Mouse (Mus musculus) MEL (cell line): ENCODE data around the gene Slc30a10. TPM values are rescaled to one million over a fixed set of nuclear protein-coding genes. Genes with fewer than 3 reads are reported as not detected.

Experiments used
- DNase-seq: peaks from one replicate; pipeline ENCODE4 v3.0.0; 2011; ENCODE audit warnings: low read depth, low spot score
- H3K27ac ChIP-seq: 2 replicates; pipeline ENCODE4 v1.5.1; 2012; ENCODE audit warnings: low read depth, mild to moderate bottlenecking, control low read depth, low read length, moderate library complexity; ENCODE audit not compliant: control insufficient read depth
- H3K27me3 ChIP-seq, 2 experiments: fragments of 150-350 bp in 1 of 2; sonication (generic) in 1 of 2; 2 replicates each; pipeline ENCODE4 v1.6.1; 2012; ENCODE audit warnings: low read length in 2 of 2, mild to moderate bottlenecking in 2 of 2, improper control_type of control experiment in 1 of 2, moderate library complexity in 1 of 2; ENCODE audit not compliant: insufficient read depth in 2 of 2, control insufficient read depth in 1 of 2
- H3K36me3 ChIP-seq, 2 experiments: 2 replicates each; pipeline ENCODE4 v1.6.1; 2012 to 2014; ENCODE audit warnings: low read length in 2 of 2, improper control_type of control experiment in 1 of 2, inconsistent platforms in 1 of 2, mild to moderate bottlenecking in 1 of 2; ENCODE audit not compliant: insufficient read depth in 2 of 2, control insufficient read depth in 1 of 2
- H3K4me1 ChIP-seq, 2 experiments: fragments of 150-350 bp in 1 of 2; sonication (generic) in 1 of 2; 2 replicates each; pipeline ENCODE4 v1.6.1; 2012; ENCODE audit warnings: low read length in 2 of 2, improper control_type of control experiment in 1 of 2, mild to moderate bottlenecking in 1 of 2; ENCODE audit not compliant: insufficient read depth in 2 of 2, control insufficient read depth in 1 of 2
- H3K4me3 ChIP-seq, 2 experiments: fragments of 150-350 bp in 1 of 2; sonication (generic) in 1 of 2; 2 replicates each; pipeline ENCODE4 v1.5.1; 2012; ENCODE audit warnings: low read depth in 2 of 2, low read length in 2 of 2, mild to moderate bottlenecking in 2 of 2, moderate library complexity in 2 of 2, control low read depth in 1 of 2, improper control_type of control experiment in 1 of 2; ENCODE audit not compliant: control insufficient read depth in 1 of 2, insufficient read depth in 1 of 2
- H3K79me2 ChIP-seq: 2 replicates; pipeline ENCODE4 v1.6.1; 2012; ENCODE audit warnings: mild to moderate bottlenecking, low read length, moderate library complexity; ENCODE audit not compliant: control insufficient read depth, poor library complexity, insufficient read depth
- H3K9ac ChIP-seq: 2 replicates; pipeline ENCODE4 v1.6.1; 2012; ENCODE audit warnings: low read depth, mild to moderate bottlenecking, control low read depth, low read length, moderate library complexity; ENCODE audit not compliant: control insufficient read depth, poor library complexity, severe bottlenecking
- H3K9me3 ChIP-seq: fragments of 150-350 bp; sonication (generic); replicated peaks from 2 replicates; pipeline ENCODE4 v1.6.1; 2012; ENCODE audit warnings: mild to moderate bottlenecking, low read length, improper control_type of control experiment, moderate library complexity; ENCODE audit not compliant: insufficient read depth
- BHLHE40 ChIP-seq: IDR thresholded peaks from 2 replicates; pipeline ENCODE4 v1.6.1; 2012; ENCODE audit warnings: low read depth, mild to moderate bottlenecking, inconsistent platforms, low read length, improper control_type of control experiment, borderline replicate concordance
- CHD1 ChIP-seq: IDR thresholded peaks from 2 replicates; pipeline ENCODE4 v1.6.1; 2012; ENCODE audit warnings: low read depth, mild to moderate bottlenecking, inconsistent platforms, low read length, improper control_type of control experiment
- CHD2 ChIP-seq: IDR thresholded peaks from 2 replicates; pipeline ENCODE4 v1.6.1; 2011; ENCODE audit warnings: low read length, improper control_type of control experiment
- CTCF ChIP-seq, 3 experiments: IDR thresholded peaks in 2 of 3; conservative IDR thresholded peaks in 1 of 3; 2 replicates each; pipeline ENCODE4 v1.5.1; 2011 to 2012; ENCODE audit warnings: low read length in 3 of 3, low read depth in 2 of 3, mild to moderate bottlenecking in 2 of 3, improper control_type of control experiment in 1 of 3, inconsistent platforms in 1 of 3, mixed read lengths in 1 of 3, moderate library complexity in 1 of 3; ENCODE audit not compliant: control insufficient read depth in 1 of 3, insufficient read depth in 1 of 3, poor library complexity in 1 of 3, severe bottlenecking in 1 of 3
- E2F4 ChIP-seq: IDR thresholded peaks from 2 replicates; pipeline ENCODE4 v1.6.1; 2011; ENCODE audit warnings: low read depth, low read length, improper control_type of control experiment, borderline replicate concordance
- ELF1 ChIP-seq: IDR thresholded peaks from 2 replicates; pipeline ENCODE4 v1.6.1; 2014; ENCODE audit warnings: low read depth, mild to moderate bottlenecking, inconsistent platforms, low read length, improper control_type of control experiment, moderate library complexity
- EP300 ChIP-seq, 2 experiments: IDR thresholded peaks; 2 replicates each; pipeline ENCODE4 v1.6.1; 2011; ENCODE audit warnings: improper control_type of control experiment in 2 of 2, low read length in 2 of 2, low read depth in 1 of 2, mild to moderate bottlenecking in 1 of 2
- ETS1 ChIP-seq: IDR thresholded peaks from 2 replicates; pipeline ENCODE4 v1.6.1; 2012; ENCODE audit warnings: low read depth, mild to moderate bottlenecking, inconsistent platforms, low read length, improper control_type of control experiment, moderate library complexity
- GABPA ChIP-seq: IDR thresholded peaks from 2 replicates; pipeline ENCODE4 v1.6.1; 2012; ENCODE audit warnings: low read depth, mild to moderate bottlenecking, inconsistent platforms, low read length, improper control_type of control experiment, moderate library complexity
- GATA1 ChIP-seq: IDR thresholded peaks from 2 replicates; pipeline ENCODE4 v1.6.1; 2011; ENCODE audit warnings: low read depth, low read length, improper control_type of control experiment
- JUND ChIP-seq: IDR thresholded peaks from 2 replicates; pipeline ENCODE4 v1.6.1; 2011; ENCODE audit warnings: low read depth, mild to moderate bottlenecking, improper control_type of control experiment, low read length
- KAT2A ChIP-seq: conservative IDR thresholded peaks from 2 replicates; pipeline ENCODE4 v1.6.1; 2012; ENCODE audit warnings: low read depth, low read length, improper control_type of control experiment, inconsistent platforms
- MAFK ChIP-seq: IDR thresholded peaks from 2 replicates; pipeline ENCODE4 v1.6.1; 2011; ENCODE audit warnings: low read depth, mild to moderate bottlenecking, low read length, improper control_type of control experiment, borderline replicate concordance
- MAX ChIP-seq: IDR thresholded peaks from 2 replicates; pipeline ENCODE4 v1.6.1; 2011; ENCODE audit warnings: low read length, improper control_type of control experiment
- MAZ ChIP-seq: IDR thresholded peaks from 2 replicates; pipeline ENCODE4 v1.6.1; 2012; ENCODE audit warnings: low read depth, mild to moderate bottlenecking, inconsistent platforms, low read length, improper control_type of control experiment
- MEF2A ChIP-seq: IDR thresholded peaks from 2 replicates; pipeline ENCODE4 v1.6.1; 2014; ENCODE audit warnings: low read depth, mild to moderate bottlenecking, inconsistent platforms, low read length, improper control_type of control experiment; ENCODE audit not compliant: poor library complexity, insufficient replicate concordance, severe bottlenecking; ENCODE audit errors: extremely low read depth
- MXI1 ChIP-seq: IDR thresholded peaks from 2 replicates; pipeline ENCODE4 v1.6.1; 2011; ENCODE audit warnings: mild to moderate bottlenecking, low read depth, low read length, improper control_type of control experiment
- MYB ChIP-seq: IDR thresholded peaks from 2 replicates; pipeline ENCODE4 v1.6.1; 2011; ENCODE audit warnings: mild to moderate bottlenecking, low read depth, low read length, improper control_type of control experiment
- MYC ChIP-seq: IDR thresholded peaks from 2 replicates; pipeline ENCODE4 v1.6.1; 2011; ENCODE audit warnings: low read depth, mild to moderate bottlenecking, low read length, improper control_type of control experiment, moderate library complexity
- NELFE ChIP-seq: IDR thresholded peaks from 2 replicates; pipeline ENCODE4 v1.6.1; 2011; ENCODE audit warnings: low read depth, low read length, improper control_type of control experiment
- NRF1 ChIP-seq: IDR thresholded peaks from 2 replicates; pipeline ENCODE4 v1.6.1; 2014; ENCODE audit warnings: low read depth, mild to moderate bottlenecking, inconsistent platforms, low read length, improper control_type of control experiment, moderate library complexity; ENCODE audit not compliant: poor library complexity, insufficient read depth, severe bottlenecking
- POLR2A ChIP-seq, 2 experiments: IDR thresholded peaks; 2 replicates each; pipeline ENCODE4 v1.6.1; 2011 to 2012; ENCODE audit warnings: low read length in 2 of 2, mild to moderate bottlenecking in 2 of 2, control low read depth in 1 of 2, improper control_type of control experiment in 1 of 2, low read depth in 1 of 2, moderate library complexity in 1 of 2; ENCODE audit not compliant: control insufficient read depth in 1 of 2, insufficient read depth in 1 of 2, poor library complexity in 1 of 2
- POLR2AphosphoS5 ChIP-seq: IDR thresholded peaks from 2 replicates; pipeline ENCODE4 v1.6.1; 2012; ENCODE audit warnings: low read depth, borderline replicate concordance, mild to moderate bottlenecking, inconsistent platforms, low read length, moderate library complexity, mixed read lengths
- RAD21 ChIP-seq: IDR thresholded peaks from 2 replicates; pipeline ENCODE4 v1.6.1; 2011; ENCODE audit warnings: mild to moderate bottlenecking, low read depth, low read length, improper control_type of control experiment
- RCOR1 ChIP-seq: IDR thresholded peaks from 2 replicates; pipeline ENCODE4 v1.6.1; 2012; ENCODE audit warnings: low read depth, mild to moderate bottlenecking, inconsistent platforms, low read length, improper control_type of control experiment
- SIN3A ChIP-seq: IDR thresholded peaks from 2 replicates; pipeline ENCODE4 v1.6.1; 2012; ENCODE audit warnings: low read length, improper control_type of control experiment, inconsistent platforms
- SMC3 ChIP-seq: IDR thresholded peaks from 2 replicates; pipeline ENCODE4 v1.6.1; 2011; ENCODE audit warnings: low read depth, low read length, improper control_type of control experiment
- TAL1 ChIP-seq: IDR thresholded peaks from 2 replicates; pipeline ENCODE4 v1.6.1; 2012; ENCODE audit warnings: mild to moderate bottlenecking, inconsistent platforms, low read length, moderate library complexity, mixed read lengths
- TCF12 ChIP-seq: IDR thresholded peaks from 2 replicates; pipeline ENCODE4 v1.6.1; 2014; ENCODE audit warnings: low read depth, mild to moderate bottlenecking, inconsistent platforms, low read length, improper control_type of control experiment, moderate library complexity
- UBTF ChIP-seq: IDR thresholded peaks from 2 replicates; pipeline ENCODE4 v1.6.1; 2012; ENCODE audit warnings: low read depth, mild to moderate bottlenecking, inconsistent platforms, low read length, improper control_type of control experiment, moderate library complexity, borderline replicate concordance; ENCODE audit not compliant: insufficient read depth
- USF1 ChIP-seq: IDR thresholded peaks from 2 replicates; pipeline ENCODE4 v1.6.1; 2014; ENCODE audit warnings: low read depth, mild to moderate bottlenecking, inconsistent platforms, low read length, improper control_type of control experiment, moderate library complexity
- USF2 ChIP-seq, 2 experiments: IDR thresholded peaks; 2 replicates each; pipeline ENCODE4 v1.6.1; 2011 to 2012; ENCODE audit warnings: improper control_type of control experiment in 2 of 2, low read length in 2 of 2, borderline replicate concordance in 1 of 2, inconsistent platforms in 1 of 2, low read depth in 1 of 2, mild to moderate bottlenecking in 1 of 2; ENCODE audit not compliant: insufficient read depth in 1 of 2
- ZC3H11A ChIP-seq: IDR thresholded peaks from 2 replicates; pipeline ENCODE4 v1.6.1; 2012; ENCODE audit warnings: low read depth, mild to moderate bottlenecking, inconsistent platforms, low read length, improper control_type of control experiment
- ZKSCAN1 ChIP-seq: IDR thresholded peaks from 2 replicates; pipeline ENCODE4 v1.6.1; 2012; ENCODE audit warnings: low read depth, mild to moderate bottlenecking, inconsistent platforms, low read length, improper control_type of control experiment, moderate library complexity
- ZMIZ1 ChIP-seq: IDR thresholded peaks from 2 replicates; pipeline ENCODE4 v1.6.1; 2012; ENCODE audit warnings: low read depth, mild to moderate bottlenecking, inconsistent platforms, low read length, improper control_type of control experiment, moderate library complexity
- ZNF384 ChIP-seq: IDR thresholded peaks from 2 replicates; pipeline ENCODE4 v1.6.1; 2012; ENCODE audit warnings: low read depth, mild to moderate bottlenecking, inconsistent platforms, low read length, improper control_type of control experiment
- polyA plus RNA-seq, 2 experiments: library from polyadenylated mRNA; stranded (reverse) in 1 of 2; unstranded in 1 of 2; fragments of >175 nt in 1 of 2; fragments of >200 nt in 1 of 2; gene quantifications; 2 replicates each; pipeline versions ENCODE4 v1.2.1 to v1.2.4; 2012; ENCODE audit warnings: low replicate concordance in 2 of 2, low read depth in 1 of 2; ENCODE audit not compliant: insufficient read length in 2 of 2, insufficient read depth in 1 of 2, missing spikeins in 1 of 2
- total RNA-seq: library from RNA; depleted of rRNA; stranded (reverse); fragments of 300-350 nt; gene quantifications from 2 replicates; pipeline ENCODE4 v1.2.3, GENCODE M21; 2012

Gene Slc30a10
- total and polyA plus RNA-seq, 3 experiments, result 2.1 to 7.9 TPM; not detected in 1

- H3K4me3 ChIP-seq, result peak overlapping the region; percentile 19 to 37
- no peaks in the 10 kb centered on the region for H3K9me3 ChIP-seq
- peaks cover 16 to 46% of the 10 kb centered on the region in 2 experiments for H3K4me1 ChIP-seq
- H3K79me2 ChIP-seq, result no peaks in the 10 kb centered on the region
- DNase-seq, result peak; percentile 86
- H3K36me3 ChIP-seq, result peaks cover 2 to 39% of the 10 kb centered on the region in 2 experiments; a peak in 3 of 4 replicates
- peak overlapping the region; percentile 51 for H3K9ac ChIP-seq
- peak overlapping the region; percentile 93 for H3K27ac ChIP-seq
- H3K27me3 ChIP-seq, result no peaks in the 10 kb centered on the region
- TF ChIP-seq MAZ (peak; percentile 22; the same call in 1 of the 2 replicates), USF1 (peak; percentile 28; the same call in 1 of the 2 replicates), ETS1 (no peak; the same call in 1 of the 2 replicates), RCOR1 (peak; percentile 33; the same call in 1 of the 2 replicates), MYB (peak; percentile 57; the same call in 1 of the 2 replicates), ELF1 (0 out of 2 replicates have a peak, but pooled peaks have one; percentile 29), MAX (peak; percentile 77), ZC3H11A (no peak), ZMIZ1 (no peak; the same call in none of the 2 replicates), ZNF384 (no peak), NELFE (peak; percentile 17; the same call in 1 of the 2 replicates), ZKSCAN1 (no peak), E2F4 (no peak), CTCF (IDR thresholded peaks at IDR 0.05 in 2 of 3, conservative IDR thresholded peaks at IDR 0.05 in 1 of 3; ENCODE audit: control insufficient read depth in 1 of 3, insufficient read depth in 1 of 3, low read depth in 2 of 3, low read length in 3 of 3, poor library complexity in 1 of 3, severe bottlenecking in 1 of 3) (no peak), BHLHE40 (peak; percentile 71; the same call in 1 of the 2 replicates), USF2 (IDR thresholded peaks at IDR 0.05; ENCODE audit: borderline replicate concordance in 1 of 2, insufficient read depth in 1 of 2, low read depth in 1 of 2, low read length in 2 of 2) (no peak), CHD1 (no peak; the same call in 1 of the 2 replicates), MYC (peak; percentile 31; the same call in 1 of the 2 replicates), SMC3 (no peak), KAT2A (no peak; the same call in 1 of the 2 replicates), POLR2A (IDR thresholded peaks at IDR 0.05; ENCODE audit: control insufficient read depth in 1 of 2, insufficient read depth in 1 of 2, low read depth in 1 of 2, low read length in 2 of 2, poor library complexity in 1 of 2) (no peak), POLR2AphosphoS5 (no peak), EP300 (IDR thresholded peaks at IDR 0.05; ENCODE audit: low read depth in 1 of 2, low read length in 2 of 2) (peak; percentile 65 to 84), MXI1 (peak; percentile 70), GATA1 (peak; percentile 90), MEF2A (peak; percentile 35; the same call in 1 of the 2 replicates), TAL1 (peak; percentile 76), CHD2 (no peak), MAFK (no peak), SIN3A (peak; percentile 53; the same call in 1 of the 2 replicates), UBTF (no peak), NRF1 (no peak), GABPA (no peak), JUND (no peak), TCF12 (peak; percentile 81), RAD21 (no peak)
Measured at GRCm38 (mm10) chr1:185469551-185470021, 14.9 kb downstream of the Slc30a10 start.
